Mouse (Mus musculus): ENCODE measurements around the gene Cxadr. TPM values are rescaled to one million over a fixed set of nuclear protein-coding genes. Genes with fewer than 3 reads are reported as not detected.

Cxadr gene
- polyA plus RNA-seq, 1 experiment: not detected

DNA sequence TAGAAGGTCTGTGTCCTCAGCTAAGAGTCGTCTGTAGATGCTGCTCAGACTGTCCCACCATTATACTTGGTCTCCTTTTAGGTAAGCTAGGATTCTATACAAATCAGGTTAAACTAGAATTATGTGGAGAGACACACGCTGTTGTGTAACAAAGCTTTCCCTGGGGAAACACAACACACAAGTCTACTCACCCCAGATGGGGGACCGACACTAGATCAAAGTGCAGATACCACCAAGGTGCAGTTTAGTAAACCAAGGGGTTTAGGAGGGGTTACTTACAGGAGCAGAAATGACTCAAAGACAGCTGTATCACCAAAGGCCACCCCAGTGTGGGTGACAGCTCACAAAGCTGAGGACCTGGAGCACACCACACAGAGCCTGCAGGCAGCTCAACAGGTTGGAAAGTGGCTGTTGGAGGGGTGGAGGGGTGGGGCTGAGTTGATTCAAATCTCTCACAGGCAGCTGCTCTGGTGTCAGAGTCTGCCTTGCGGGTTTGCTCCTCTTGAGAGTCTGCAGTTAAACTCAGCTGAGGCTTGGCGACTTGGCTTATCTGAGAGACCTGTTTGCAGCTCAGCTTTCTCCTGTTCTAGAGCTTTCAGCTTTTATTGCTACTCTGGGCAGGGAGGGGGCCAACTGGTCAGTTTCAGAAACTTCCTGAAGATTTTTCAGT lies 6.5 kb upstream of the Cxadr start:
- no peak for TF ChIP-seq GATA1 (IDR thresholded peaks at IDR 0.05; ENCODE audit: low read length)

DNA sequence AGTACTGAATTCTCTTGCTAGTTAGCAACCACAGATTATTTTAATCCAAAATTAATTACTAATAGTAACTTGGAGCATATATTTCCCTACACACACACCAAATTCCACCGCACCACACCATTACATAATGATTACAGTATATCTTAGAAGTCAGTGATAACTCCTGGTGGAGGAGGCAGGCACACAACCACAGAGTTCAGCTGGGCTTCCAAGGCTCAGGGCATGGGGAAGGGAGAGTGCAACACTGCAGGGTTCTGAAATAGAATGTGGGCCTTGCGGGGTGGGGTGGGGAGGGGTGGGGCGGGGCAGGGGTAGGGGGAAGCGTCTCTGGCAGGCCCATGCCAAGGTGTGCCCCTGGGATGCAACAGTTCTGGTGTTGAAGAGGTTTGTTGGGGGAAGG lies 5.7 kb upstream of the Cxadr start:
- TF ChIP-seq GATA1 (IDR thresholded peaks at IDR 0.05; ENCODE audit: low read length): no peak

- TF ChIP-seq GATA1 (IDR thresholded peaks at IDR 0.05; ENCODE audit: low read length): no peak
Measured at GRCm38 (mm10) chr16:78296114-78296513, 5.2 kb upstream of the Cxadr start.

DNA sequence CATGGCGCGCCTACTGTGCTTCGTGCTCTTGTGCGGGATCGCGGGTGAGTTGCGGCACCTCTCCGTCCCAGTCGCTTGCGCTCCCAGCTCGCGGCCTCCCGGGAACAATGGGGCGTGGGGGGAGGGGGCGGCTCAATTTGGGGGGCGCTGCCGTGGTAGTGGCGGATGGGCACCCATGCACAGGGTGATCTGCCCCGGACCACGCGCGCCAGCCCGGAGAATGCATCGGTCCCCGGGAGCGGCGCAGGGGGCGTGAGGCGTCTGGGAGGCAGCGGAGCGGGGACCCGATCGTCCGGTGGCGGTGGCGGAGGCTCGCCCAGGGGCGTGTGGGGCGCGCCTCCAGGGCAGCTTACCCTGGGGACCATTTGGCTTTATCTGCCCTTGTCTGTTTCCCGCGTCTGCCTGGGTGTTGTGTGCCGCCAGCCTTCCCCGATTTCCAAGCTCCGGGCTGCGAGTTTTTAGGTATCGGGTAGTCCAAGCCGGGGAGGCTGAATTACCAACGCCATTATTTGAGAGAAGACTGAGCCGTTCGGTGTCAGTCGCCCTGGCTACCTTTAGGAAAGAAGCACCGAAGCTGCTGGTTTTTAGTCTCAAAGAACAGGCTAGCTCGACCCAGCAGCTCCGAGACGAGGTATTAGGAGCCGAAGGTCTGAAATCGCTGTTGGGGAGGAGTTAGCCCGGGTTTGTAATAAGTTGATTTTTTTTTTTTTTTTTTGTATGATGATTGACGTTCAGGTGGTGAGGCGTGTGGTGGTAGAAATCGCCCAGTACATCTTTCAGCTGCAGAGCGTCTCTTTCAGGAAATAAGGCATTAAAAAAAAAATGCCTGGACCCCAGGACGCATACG lies 765 bp downstream of the Cxadr start:
- TF ChIP-seq GATA1 (IDR thresholded peaks at IDR 0.05; ENCODE audit: low read length): no peak

GRCm38 (mm10) chr16:78302678-78303050 lies 1.4 kb downstream of the Cxadr start:
- no peak for TF ChIP-seq GATA1 (IDR thresholded peaks at IDR 0.05; ENCODE audit: low read length)

DNA sequence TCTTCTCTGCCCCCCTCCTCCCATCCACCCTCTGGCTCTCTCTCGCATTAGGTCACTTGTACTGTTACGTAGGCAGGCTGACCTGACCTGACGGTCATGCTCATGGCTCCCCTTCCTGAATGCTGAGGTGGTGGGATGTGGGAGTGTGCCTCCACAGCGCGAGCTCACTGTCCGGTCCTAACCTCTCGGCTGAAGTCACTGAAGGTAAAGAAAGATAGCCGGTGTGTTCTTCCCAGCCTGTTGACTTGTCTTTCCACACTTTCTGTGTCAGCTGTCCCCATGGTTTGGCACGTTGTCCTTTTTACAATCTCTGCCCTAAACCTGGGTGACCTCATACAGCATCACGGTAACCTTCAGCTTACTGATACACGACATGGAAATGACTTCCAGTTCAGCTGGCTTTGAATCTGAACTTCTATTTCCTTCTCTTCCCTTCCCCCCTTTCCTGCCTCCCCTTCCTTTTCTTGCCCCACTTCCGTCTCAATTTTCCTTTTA lies 4.4 kb downstream of the Cxadr start:
- TF ChIP-seq GATA1 (IDR thresholded peaks at IDR 0.05; ENCODE audit: low read length): no peak

DNA sequence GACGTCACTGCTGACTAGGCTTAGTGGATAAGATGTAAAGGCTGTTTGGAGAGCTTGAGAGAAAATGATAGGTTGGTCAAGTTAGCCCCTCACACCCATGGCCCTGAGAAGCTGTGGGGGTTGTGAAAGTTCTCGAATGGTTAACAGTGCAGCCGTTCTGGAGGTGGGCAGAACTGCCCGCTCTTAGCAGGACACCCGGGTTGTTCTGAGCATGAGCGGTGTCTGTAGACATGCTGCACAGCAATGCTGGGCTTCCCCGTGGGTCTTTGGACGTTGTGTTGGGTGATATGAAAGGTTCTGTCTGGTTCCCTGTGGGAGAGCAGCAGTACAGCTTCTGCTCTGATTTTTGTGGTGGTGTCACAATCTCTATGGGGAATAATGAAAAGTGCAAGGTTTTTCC lies 5.3 kb downstream of the Cxadr start:
- no peak for TF ChIP-seq GATA1 (IDR thresholded peaks at IDR 0.05; ENCODE audit: low read length)

DNA sequence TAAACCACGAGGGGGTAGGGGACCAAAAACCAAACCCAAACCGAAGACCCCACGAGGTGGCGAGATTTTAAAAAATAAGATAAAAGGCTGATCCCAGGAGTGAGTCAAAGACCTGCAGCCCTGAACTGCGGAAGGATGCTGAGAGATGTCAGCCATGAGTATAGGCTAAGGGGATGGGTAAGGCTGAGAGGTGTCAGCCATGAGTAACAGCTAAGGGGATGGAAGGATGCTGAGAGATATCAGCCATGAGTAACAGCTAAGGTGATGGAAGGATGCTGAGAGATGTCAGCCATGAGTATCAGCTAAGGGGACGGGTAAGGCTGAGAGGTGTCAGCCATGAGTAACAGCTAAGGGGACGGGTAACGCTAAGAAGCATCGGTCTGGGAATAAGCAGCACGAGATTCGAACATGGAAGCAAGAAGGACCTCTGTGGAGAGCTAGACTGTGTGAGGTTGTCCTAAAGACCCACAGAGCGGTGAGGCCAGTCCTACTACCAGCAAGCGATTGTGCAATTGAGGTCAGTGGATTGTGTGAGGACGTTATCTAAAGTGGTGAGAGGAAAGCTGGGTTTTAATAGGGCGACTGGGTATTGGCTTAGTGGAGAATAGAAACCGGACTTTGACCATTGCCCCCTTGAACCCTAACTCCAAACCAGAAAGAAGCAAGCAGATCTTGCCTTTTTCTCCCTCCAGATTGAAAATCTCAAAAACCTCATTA lies 6.3 kb downstream of the Cxadr start:
- TF ChIP-seq GATA1 (IDR thresholded peaks at IDR 0.05; ENCODE audit: low read length): no peak

DNA sequence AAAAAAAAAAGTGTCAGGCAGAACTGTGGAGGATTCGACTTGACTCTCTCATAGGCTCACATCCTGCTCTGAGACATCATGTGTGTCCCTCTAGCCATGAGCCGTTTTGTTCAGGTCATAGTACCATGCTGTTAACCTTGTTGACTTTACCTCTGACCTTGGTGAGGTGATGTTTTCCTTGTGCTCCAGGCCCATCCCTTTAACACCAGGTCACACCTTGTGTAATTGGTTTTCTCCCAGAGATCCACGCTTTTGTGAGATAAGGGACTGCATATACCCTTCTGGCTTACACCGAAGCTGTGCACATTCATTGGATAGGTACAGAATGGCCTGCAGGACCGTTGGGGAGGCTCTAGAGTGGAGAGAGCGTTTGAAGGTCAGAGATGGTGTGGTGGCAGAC lies 8.0 kb downstream of the Cxadr start:
- TF ChIP-seq GATA1 (IDR thresholded peaks at IDR 0.05; ENCODE audit: low read length): no peak

- no peak for TF ChIP-seq GATA1 (IDR thresholded peaks at IDR 0.05; ENCODE audit: low read length)
Measured at GRCm38 (mm10) chr16:78313135-78313887, 12.0 kb downstream of the Cxadr start.

DNA sequence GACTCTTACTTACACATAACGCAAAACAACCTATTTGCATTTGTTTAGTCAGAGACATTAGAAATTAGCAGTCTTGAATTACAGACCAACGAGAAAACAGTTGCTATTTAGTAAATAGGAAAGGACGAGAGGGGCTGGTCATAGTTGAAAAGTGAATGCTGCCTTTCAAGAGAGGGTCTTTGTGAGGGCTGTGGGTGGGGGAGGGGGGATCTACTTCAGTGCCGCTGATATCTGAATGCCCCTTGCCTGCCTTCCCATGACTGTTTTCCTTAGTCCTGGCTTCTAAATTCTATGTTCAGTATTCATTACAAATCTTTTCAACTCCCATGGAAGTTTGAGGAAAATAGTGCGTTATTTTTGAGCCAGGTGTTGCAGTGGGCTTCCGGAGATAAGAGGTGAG lies 12.7 kb downstream of the Cxadr start:
- no peak for TF ChIP-seq GATA1 (IDR thresholded peaks at IDR 0.05; ENCODE audit: low read length)

DNA sequence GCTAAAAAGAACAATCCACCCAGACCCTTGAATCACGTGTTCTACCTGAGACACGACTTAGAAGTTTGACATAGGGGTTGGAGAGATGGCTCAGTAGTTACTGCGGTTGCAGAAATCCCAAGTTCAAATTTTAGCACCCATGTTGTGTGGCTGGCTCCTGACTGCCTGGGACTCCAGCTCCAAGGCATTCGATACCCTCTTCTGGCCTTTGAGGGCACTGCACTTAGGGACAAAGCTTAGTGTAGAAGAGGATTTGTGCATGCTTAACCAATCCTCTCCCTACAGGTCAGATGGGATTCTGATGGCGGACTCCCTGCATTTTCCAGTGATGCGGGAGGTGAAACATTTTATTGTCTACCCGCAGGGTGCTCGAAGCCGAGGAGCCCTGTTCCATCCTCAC lies 15.6 kb downstream of the Cxadr start:
- TF ChIP-seq GATA1 (IDR thresholded peaks at IDR 0.05; ENCODE audit: low read length): no peak

DNA sequence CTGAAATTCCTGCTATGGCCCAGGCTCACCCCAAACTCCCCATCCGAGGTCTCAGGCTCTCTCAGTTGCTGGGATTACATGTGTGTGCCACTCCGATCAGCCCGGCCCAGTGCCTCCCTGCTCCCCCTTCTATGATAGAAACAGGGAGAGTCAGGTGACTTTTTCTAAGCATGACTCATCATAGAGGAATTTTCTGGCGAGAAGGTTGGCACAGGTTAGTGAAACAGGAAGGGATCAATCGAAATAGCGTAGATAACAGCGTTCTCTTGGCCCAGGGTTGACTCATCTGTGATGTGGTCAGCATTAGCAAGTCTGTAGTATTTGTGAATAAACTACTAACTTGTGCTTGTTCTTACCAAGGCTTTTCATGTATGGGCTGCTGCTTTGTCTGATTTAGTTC lies 16.7 kb downstream of the Cxadr start:
- no peak for TF ChIP-seq GATA1 (IDR thresholded peaks at IDR 0.05; ENCODE audit: low read length)

DNA sequence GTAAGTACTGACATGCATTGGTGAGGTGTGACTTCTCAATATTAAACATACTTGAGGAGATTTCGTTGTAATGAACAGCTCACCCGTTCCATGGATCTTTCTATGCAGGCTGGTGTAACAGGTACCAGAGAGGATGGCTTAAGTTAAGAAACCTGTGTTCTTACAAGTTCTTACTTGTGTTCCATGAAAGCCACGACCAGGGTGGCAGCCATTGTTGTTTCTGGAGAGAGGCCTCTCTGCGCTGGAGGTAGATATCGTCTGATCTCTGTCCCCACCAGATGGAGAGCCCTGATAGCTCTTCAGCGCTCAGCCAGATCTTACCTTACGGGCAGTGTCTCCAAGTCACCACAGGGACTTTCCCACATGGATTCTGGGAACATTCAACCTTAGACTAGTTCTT lies 18.4 kb downstream of the Cxadr start:
- no peak for TF ChIP-seq GATA1 (IDR thresholded peaks at IDR 0.05; ENCODE audit: low read length)

DNA sequence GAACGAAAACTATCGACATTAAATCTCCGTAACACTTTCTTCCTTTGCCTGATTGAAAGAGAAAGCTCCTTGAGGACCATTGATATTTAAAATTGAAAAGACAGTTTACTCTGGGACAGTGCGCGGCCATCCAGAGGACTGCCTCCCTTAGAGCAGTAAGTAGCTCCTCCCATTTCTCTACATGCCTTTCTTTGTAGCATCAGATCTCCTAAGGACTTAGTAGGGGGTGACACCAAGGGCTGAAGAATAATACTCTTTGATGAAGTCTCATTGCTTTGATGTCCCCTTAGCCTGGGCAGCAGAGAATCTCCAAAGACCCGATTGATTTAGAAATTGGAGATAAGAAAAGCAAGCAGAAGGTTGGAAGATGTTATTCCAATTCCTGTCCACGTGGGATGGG lies 20.3 kb downstream of the Cxadr start:
- TF ChIP-seq GATA1 (IDR thresholded peaks at IDR 0.05; ENCODE audit: low read length): no peak

- no peak for TF ChIP-seq GATA1 (IDR thresholded peaks at IDR 0.05; ENCODE audit: low read length)
Measured at GRCm38 (mm10) chr16:78322140-78322539, 20.9 kb downstream of the Cxadr start.

Data from G1E-ER4 (cell line).